Mouse (Mus musculus) gonadal fat pad, adult 2 months (tissue): Measurements from ENCODE around the gene Ssbp3. TPM values are rescaled to one million over a fixed set of nuclear protein-coding genes. Genes with fewer than 3 reads are reported as not detected.

ENCODE experiments used
- DNase-seq: peaks from one replicate; pipeline ENCODE4 v3.0.0-alpha.2; 2012; ENCODE audit warnings: low read depth
- polyA plus RNA-seq: library from polyadenylated mRNA; depleted of rRNA; stranded (reverse); fragments of >200 nt; gene quantifications from 2 replicates; pipeline ENCODE4 v1.2.3, GENCODE M21; 2012

The Ssbp3 gene
- polyA plus RNA-seq, 1 experiment, result 21.8 TPM

- no peak for DNase-seq
Measured at GRCm38 (mm10) chr4:106985899-106986832, 75.7 kb downstream of the Ssbp3 start.

GRCm38 (mm10) chr4:106987725-106988364 lies 77.3 kb downstream of the Ssbp3 start:
- DNase-seq, result peak; percentile 55

- DNase-seq, result no peak
Measured at GRCm38 (mm10) chr4:106988886-106989225, 78.4 kb downstream of the Ssbp3 start.

GRCm38 (mm10) chr4:106989226-106989983 lies 78.9 kb downstream of the Ssbp3 start:
- no peak for DNase-seq

- no peak for DNase-seq
Measured at GRCm38 (mm10) chr4:106993053-106993452, 82.6 kb downstream of the Ssbp3 start.

- no peak for DNase-seq
Measured at GRCm38 (mm10) chr4:106994252-106994651, 83.8 kb downstream of the Ssbp3 start.

- no peak for DNase-seq
Measured at GRCm38 (mm10) chr4:106995069-106995468, 84.6 kb downstream of the Ssbp3 start.

GRCm38 (mm10) chr4:106995513-106995912 lies 85.0 kb downstream of the Ssbp3 start:
- DNase-seq, result no peak

GRCm38 (mm10) chr4:106996305-106997076 lies 86.0 kb downstream of the Ssbp3 start:
- DNase-seq, result no peak

GRCm38 (mm10) chr4:107001259-107001810 lies 90.8 kb downstream of the Ssbp3 start:
- no peak for DNase-seq

- no peak for DNase-seq
Measured at GRCm38 (mm10) chr4:107001916-107002488, 91.5 kb downstream of the Ssbp3 start.

GRCm38 (mm10) chr4:107002517-107003165 lies 92.1 kb downstream of the Ssbp3 start:
- no peak for DNase-seq

- DNase-seq, result no peak
Measured at GRCm38 (mm10) chr4:107003199-107003598, 92.7 kb downstream of the Ssbp3 start.

- DNase-seq, result no peak
Measured at GRCm38 (mm10) chr4:107003786-107004185, 93.3 kb downstream of the Ssbp3 start.

- DNase-seq, result no peak
Measured at GRCm38 (mm10) chr4:107004346-107004745, 93.8 kb downstream of the Ssbp3 start.

- DNase-seq, result no peak
Measured at GRCm38 (mm10) chr4:107005166-107005565, 94.7 kb downstream of the Ssbp3 start.

GRCm38 (mm10) chr4:107006229-107006628 lies 95.7 kb downstream of the Ssbp3 start:
- DNase-seq, result no peak

GRCm38 (mm10) chr4:107006807-107007206 lies 96.3 kb downstream of the Ssbp3 start:
- no peak for DNase-seq

GRCm38 (mm10) chr4:107007359-107007758 lies 96.9 kb downstream of the Ssbp3 start:
- DNase-seq, result no peak

- DNase-seq, result no peak
Measured at GRCm38 (mm10) chr4:107008161-107008560, 97.7 kb downstream of the Ssbp3 start.
